Mouse (Mus musculus) erythroblast, embryonic 14.5 days (primary cell): ENCODE measurements around the gene Slc28a2.

ENCODE experiments used
- GATA1 ChIP-seq: IDR thresholded peaks from 2 replicates; pipeline ENCODE4 v1.6.1; 2012; ENCODE audit warnings: low read length, inconsistent platforms, mixed read lengths
- TAL1 ChIP-seq: IDR thresholded peaks from 3 replicates; pipeline ENCODE4 v1.6.1; 2012; ENCODE audit warnings: low read length, inconsistent platforms, mixed read lengths

GRCm38 (mm10) chr2:122441000-122441933, 15.0 kb downstream of the Slc28a2 start:
- no peak for TF ChIP-seq TAL1
- TF ChIP-seq GATA1: no peak
